Mouse (Mus musculus): ENCODE data around the gene Zcchc7. TPM values are rescaled to one million over a fixed set of nuclear protein-coding genes. Genes with fewer than 3 reads are reported as not detected.
"Not testable (repeated sequence)": the region's sequence is repeated elsewhere in the genome, so short reads cannot be mapped to it uniquely, and the experiment has no call there.

Gene Zcchc7
- total RNA-seq, 2 experiments from 2014 or later, result 54.6 to 60.4 TPM

DNA sequence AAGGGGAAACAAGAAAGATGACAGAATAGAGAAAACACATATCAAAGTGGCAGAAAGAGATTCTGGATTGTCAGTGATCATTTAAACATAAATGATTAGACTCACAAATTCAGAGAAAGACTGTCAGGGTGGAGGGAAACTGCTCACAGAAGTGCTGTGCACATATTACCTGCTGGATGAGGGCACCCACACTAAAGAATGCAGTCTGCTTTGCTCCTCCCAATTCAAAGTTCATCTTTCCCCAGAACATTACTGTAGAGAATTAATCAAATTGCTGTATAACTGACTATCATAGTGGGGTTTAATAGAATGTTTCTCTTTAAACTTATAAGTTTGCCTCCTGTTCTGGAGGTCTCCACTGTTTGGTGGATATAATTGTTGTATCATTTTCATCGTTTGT lies 15.2 kb upstream of the Zcchc7 start:
- intact Hi-C loops (cut with DNase I), result no loop called here
- no peak for DNase-seq (ENCODE audit: low spot score in 2 of 2)

DNA sequence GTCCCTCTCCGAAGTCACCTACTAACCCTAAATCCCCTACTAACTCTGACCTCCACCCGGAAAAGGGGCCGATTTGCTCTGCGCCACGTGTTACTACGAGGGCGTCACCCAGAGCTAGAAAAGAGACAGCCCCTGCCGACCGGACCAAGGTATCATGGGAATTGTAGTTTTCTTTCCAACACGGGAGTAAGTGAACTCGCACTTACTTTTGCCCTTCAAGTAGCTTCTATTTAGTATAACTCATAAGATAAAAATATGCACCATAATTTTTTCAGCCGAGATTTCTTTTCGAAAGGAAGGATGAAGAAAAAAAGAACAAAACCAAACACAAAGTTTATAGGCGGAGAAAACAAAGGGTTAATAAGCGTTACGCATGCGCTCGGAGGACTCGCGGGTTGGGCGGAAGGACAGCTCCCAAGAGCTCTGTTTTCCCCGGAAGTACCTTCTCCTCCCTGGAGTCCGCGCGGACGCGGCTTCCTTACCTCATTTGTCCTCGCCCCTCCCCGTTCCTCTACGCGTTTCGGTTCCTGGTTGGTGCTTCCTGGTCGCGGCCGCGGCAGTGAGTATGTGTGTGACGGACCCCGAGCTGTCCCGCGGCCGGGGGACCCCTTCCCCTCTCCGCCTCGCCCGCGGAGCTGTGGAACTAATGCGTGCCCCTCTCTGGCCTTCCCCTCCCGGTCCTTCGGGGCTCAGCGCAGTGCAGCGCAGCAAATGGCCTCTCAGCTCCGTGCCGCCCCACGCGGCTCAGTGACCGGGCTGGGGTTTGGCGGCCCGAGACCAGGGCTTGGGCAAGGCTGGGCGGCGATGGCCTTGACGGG lies 666 bp downstream of the Zcchc7 start:
- DNase-seq (ENCODE audit: low spot score in 2 of 2), result peak; percentile 90 to 96
- intact Hi-C loops (cut with DNase I), result loop anchor here (5.0 kb wide), 2 partner anchors 156 to 261 kb away; partner anchors contain the start of gene Polr1e

DNA sequence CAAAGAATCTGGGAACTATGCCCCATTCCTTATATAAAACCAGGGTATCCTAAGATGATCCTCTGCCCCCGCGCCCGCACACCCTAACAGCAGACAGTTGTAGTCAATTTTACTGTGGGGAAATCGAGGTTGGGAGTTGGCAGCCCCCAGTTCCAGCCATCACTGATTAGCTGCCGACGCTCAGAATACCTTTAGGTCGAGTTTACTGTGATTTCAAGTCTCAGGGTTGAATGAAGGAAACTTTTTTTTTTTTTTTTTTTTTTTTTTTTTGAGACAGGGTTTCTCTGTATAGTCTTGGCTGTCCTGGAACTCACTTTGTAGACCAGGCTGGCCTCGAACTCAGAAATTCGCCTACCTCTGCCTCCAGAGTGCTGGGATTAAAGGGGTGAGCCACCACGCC lies 1.5 kb downstream of the Zcchc7 start:
- intact Hi-C loops (cut with DNase I), result loop anchor here (5.0 kb wide), 2 partner anchors 155 to 260 kb away; partner anchors contain the start of gene Polr1e
- DNase-seq (ENCODE audit: low spot score in 2 of 2), result not testable (repeated sequence)

DNA sequence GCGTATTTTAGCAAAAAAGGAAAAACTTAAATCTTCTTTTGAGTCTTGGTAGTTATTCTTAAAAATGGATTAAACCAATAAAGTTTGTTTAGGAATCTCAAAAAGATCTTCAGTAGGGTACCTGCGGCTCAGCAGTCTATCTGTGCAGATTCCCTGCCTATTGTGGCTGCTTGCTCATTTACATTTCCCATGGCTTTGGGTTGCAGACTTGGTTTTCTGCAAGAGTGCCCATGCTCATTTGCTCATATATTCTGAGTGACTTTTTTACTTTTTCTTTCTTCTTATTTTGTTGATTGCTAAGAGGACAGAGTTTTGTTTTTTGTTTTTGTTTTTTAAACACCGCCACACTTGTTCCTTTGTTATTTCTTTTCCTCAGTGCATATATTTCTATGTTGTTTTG lies 19.2 kb downstream of the Zcchc7 start:
- intact Hi-C loops (cut with DNase I), result no loop called here
- no peak for DNase-seq (ENCODE audit: low spot score in 2 of 2)

DNA sequence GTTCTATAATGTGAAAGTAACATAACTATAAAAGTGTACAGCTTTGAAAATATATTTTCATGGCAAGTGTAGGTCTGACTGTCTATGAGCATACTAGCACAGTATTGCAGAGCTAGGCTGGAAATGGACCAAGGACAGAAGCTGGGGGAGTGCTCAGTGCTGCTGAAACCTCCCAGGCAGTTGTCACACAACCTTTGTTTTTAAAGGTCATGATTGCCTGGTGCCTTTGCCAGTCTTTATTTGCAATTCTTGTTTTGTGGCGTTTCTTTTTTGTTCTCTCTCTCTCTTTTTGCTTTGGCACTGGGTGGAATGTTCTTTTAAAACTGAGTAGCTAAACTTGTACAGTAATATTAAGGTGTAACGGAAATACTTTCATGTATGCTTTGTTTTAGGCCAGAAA lies 21.0 kb downstream of the Zcchc7 start:
- intact Hi-C loops (cut with DNase I), result no loop called here
- peak in 1 of 2 experiments; percentile 33 for DNase-seq (ENCODE audit: low spot score in 2 of 2)

DNA sequence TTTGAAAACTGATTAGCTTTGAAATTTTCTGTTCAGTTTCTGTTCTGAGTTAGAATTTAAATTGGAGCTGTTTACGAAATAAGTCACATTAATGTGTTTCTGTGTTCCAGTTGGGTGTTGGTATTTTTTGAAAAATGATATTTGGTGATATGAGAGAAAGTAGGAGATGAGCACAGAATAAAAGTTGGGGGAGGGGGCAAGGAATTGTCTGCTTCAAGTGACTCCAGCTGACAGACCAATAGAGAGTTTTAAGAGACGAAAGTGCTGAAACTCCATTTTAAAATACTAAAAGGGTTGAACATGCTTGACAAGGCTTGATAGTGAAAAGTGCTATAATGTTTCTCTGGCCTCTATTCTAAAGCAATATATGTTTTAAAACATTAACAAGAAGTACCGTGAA lies 21.4 kb downstream of the Zcchc7 start:
- no peak for DNase-seq (ENCODE audit: low spot score in 2 of 2)
- intact Hi-C loops (cut with DNase I), result no loop called here

DNA sequence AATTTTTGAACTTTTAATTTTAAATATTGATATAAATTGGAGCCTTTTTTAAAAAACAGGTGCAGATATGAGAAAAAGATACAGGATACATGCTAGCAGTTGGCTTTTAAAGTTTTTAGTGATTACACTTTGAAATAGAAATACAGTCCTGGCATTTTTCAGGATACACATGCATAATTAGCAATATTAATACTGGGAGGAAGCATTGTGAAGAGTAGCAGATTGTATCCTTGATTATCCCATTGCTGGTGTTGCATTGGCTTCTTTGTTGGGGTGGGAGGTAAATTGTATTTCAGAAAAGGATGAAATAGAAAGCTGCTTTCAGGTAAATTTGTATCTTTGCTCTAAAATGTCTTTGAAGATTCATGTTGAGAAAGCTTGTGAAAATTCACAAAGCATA lies 22.0 kb downstream of the Zcchc7 start:
- no peak for DNase-seq (ENCODE audit: low spot score in 2 of 2)
- intact Hi-C loops (cut with DNase I), result no loop called here

DNA sequence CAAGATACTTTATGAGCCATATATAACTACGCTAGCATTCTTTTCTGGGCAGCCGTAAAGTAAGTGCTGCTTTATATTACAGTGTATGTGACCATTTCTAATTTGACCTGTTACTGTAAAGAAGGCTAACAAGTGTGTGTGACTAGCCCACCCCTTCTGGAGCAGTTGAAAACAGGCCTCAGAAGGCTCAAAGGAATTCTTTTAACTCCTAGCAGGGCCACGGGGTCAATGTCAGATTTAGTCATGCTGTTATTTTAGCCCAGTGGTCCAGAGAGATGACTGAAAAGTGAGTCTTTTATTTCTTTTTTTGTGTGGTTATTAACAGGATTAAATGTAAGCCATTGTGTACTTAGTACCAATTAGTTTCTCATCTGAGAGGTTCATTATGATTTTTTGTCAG lies 22.6 kb downstream of the Zcchc7 start:
- intact Hi-C loops (cut with DNase I), result no loop called here
- no peak for DNase-seq (ENCODE audit: low spot score in 2 of 2)

DNA sequence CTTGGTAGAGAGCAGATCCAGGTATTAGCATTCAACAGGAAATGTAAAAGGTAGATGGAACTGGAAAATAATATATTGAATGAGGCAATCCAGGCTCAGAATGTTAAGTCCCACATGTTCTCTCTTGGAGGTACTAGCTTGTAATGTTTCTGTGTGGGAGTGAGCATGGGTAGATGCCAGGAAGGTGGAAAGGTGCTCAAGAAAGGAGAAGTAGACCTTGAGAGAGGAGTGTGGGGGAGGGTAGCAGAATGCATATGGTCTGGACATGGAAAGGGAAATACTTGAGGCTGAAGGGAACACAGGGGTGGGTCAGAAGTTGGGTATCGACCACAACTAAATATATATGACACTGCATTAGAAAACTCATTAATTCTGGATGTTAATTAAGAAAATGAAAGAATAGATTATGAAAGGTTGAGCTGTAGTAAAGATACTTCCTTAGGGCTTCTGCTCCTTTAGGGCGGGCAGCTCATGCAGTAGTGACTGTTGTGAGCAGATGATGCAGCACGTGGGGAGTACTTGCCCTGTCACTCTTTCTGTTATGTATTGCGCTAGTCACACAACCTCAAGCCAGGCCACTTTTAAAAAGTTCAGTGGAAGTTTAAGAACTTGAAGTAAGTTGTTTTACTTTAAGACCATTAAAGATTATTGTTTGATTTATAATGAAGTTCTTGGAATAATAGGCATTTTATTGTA lies 24.9 kb downstream of the Zcchc7 start:
- no peak for DNase-seq (ENCODE audit: low spot score in 2 of 2)
- intact Hi-C loops (cut with DNase I), result no loop called here

DNA sequence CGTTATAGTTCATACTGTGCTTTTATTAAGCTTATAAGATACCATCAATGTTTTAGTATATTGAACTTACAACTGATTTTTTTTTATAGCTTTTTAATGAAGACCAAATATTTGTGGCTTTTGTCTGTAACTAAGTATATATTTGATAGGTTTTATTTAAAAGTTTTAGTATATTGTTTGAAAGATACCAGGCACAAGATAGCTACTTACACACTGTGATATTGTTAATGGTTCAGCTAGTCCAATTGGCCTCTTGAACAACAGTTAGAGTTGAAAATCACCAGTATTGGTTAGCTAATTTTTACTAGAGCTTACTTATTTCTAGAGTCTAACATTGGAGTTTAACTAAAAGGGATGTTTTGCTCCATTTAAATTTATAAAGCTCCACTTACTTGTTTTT lies 25.8 kb downstream of the Zcchc7 start:
- no peak for DNase-seq (ENCODE audit: low spot score in 2 of 2)
- intact Hi-C loops (cut with DNase I), result no loop called here

DNA sequence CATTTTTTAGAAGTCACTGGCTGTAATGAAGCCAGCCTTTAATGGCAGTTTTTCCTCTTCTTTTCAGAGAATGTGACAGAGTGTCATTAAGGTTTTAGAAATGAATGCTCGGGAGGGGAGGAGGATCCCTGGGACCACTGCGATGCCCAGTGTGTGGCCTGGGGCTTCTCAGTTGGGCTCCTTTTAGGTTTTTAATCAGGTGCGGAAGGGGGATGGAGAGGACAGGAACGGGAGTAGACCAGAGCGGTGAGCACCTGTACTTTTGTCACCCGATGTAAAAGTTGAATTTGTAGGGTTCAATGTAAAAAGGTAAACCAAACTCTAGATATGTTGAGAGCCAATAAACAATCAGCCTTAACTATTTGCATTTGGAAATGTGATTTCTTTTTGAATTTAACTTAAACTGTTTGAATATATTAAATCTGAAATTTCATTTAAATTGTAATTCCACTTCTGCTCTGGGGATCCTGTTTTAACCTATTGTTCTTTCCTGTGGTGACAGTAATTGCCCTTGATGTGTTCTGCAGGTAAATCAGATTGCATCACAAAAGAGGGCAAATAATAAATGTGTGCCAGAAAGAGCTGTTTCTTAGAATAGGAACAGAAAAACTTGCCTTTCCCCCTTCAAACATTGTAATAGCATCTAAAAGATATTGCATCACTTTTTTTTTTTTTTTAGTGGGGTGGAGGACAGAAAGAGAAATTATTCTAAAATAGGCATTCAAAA lies 28.1 kb downstream of the Zcchc7 start:
- DNase-seq (ENCODE audit: low spot score in 2 of 2), result no peak
- intact Hi-C loops (cut with DNase I), result no loop called here

DNA sequence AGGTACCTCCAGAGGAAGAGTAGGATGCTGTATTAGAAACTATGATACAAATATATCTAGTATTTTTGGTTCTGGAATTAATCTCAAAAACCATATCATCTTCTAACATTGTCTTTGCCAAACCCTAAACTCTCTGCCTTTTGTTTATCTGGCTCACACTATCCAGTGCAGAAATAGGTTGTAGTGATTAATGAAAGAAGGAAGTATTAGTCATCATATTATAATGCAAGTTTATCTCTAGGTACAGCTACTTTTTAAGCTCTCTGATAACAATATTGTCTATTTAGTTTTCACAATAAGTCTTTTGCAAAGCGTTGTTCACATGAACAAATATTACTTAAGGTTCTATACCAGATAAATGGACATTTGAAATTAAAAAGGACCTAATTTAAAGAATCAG lies 57.2 kb downstream of the Zcchc7 start:
- intact Hi-C loops (cut with DNase I), result no loop called here

DNA sequence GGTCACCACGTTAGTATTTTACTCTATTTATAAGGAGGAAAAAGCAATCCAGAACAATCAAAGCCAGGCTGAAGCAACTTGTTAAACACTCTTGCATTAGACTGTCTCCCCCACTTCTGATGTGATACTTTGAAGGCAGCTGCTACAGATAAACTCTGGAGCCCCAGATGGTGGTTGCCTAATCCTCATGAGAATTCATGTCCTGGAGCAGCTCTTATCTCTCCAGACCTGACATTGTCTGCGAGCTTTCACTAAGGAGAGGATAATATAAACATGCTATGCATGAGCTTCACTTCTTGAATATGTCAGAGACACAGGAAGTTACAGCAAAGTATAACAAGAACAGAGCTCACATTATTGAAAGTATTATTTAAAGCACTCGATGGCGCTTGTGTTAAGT lies 58.1 kb downstream of the Zcchc7 start:
- intact Hi-C loops (cut with DNase I), result no loop called here
- no peak for DNase-seq (ENCODE audit: low spot score in 2 of 2)

More for the DNA sequence above, 57.2 kb downstream of the Zcchc7 start:
- no peak for DNase-seq (ENCODE audit: low spot score in 2 of 2)

DNA sequence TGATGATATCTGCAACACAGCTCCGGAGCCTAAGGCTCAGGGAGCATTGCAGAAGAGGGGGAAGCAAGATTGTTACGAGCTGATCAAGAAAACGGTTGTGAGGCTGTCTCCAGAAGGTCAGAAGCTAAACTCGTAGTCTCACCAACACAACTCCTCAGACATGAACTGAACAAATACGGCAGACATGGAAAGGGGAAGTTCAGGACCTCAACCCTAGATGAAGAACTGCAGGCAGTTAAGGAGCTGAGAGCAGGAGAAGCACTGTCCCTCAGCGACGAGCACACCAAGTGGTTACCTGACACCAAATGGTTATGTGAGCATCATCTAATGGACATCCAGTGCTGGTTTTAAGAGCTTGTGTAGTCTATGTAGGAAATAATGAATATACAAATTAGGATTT lies 60.9 kb downstream of the Zcchc7 start:
- intact Hi-C loops (cut with DNase I), result no loop called here
- DNase-seq (ENCODE audit: low spot score in 2 of 2), result no peak

DNA sequence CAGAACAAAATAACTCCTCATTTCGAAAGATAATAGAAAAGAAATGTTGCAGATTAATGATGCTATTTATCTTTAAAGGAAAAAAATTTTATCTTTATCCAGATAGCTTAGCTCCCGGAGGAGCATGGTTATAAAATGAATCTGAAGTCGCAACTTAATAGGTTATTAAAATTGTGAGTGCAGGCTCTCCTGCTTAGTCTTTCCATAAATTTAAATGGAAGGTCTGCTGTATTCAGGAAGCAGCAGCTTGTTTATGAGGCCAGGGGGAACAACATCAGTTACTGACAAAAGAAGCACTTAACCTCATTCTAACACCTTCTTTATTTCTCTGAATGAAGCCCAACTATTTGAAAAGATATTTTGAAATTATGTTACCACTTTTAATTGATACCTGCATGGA lies 74.9 kb downstream of the Zcchc7 start:
- DNase-seq (ENCODE audit: low spot score in 2 of 2), result no peak
- intact Hi-C loops (cut with DNase I), result no loop called here

DNA sequence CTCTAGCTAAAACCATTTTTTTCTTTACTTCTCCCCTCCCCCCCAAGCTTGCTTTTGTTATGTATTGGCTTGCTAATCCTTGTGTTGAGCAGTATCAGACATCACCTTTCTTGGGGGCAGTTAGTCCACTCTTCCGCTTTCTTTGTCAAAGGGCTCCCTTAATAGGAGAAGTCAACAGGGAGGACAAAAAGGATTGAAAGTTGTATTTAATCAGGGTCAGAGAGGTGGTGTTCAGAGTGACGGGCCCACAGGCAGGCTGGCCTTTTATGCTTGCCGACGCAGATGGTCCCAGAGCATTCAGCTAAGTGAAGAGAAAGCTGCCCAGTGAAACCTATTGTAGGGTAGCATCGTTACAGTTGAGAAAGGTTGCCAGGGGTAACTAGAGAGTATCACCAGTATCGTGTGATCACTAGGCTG lies 96.2 kb downstream of the Zcchc7 start:
- no peak for DNase-seq (ENCODE audit: low spot score in 2 of 2)
- intact Hi-C loops (cut with DNase I), result no loop called here

DNA sequence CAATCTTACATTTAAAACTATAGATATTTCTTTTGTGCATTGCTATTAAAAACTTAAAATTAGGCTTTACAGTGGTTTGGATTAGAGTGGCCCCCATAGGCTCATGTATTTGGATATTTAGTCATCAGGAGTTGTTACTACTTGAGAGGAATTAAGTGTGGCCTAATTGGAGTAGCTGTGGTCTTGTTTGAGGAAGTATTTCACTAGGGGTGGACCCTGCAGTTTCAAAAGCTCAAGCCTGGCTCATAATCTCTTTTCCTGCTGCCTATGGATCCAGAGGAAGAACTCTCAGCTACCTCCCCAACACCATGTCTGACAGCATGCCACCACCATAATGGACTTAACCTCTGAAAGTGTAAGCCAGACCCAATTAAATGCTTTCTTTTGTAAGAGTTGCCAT lies 115.9 kb downstream of the Zcchc7 start:
- DNase-seq (ENCODE audit: low spot score in 2 of 2), result no peak
- intact Hi-C loops (cut with DNase I), result no loop called here

DNA sequence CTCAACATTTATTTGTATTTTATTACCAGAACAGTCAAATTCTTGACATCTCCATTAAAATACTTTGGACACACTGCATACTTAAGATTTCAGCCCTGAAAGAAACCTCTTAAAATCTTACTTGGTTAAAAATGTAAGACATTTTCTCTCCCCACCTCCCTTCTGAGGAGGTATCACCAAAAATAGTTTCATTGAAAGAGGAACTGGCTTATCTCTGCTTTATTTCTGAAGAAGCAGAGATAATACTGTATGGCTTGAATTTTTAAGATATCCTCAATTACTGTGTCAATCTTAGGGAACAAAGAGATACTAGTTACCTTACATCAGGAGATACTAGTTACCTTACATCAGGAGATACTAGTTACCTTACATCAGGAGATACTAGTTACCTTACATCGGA lies 116.4 kb downstream of the Zcchc7 start:
- no peak for DNase-seq (ENCODE audit: low spot score in 2 of 2)
- intact Hi-C loops (cut with DNase I), result no loop called here

DNA sequence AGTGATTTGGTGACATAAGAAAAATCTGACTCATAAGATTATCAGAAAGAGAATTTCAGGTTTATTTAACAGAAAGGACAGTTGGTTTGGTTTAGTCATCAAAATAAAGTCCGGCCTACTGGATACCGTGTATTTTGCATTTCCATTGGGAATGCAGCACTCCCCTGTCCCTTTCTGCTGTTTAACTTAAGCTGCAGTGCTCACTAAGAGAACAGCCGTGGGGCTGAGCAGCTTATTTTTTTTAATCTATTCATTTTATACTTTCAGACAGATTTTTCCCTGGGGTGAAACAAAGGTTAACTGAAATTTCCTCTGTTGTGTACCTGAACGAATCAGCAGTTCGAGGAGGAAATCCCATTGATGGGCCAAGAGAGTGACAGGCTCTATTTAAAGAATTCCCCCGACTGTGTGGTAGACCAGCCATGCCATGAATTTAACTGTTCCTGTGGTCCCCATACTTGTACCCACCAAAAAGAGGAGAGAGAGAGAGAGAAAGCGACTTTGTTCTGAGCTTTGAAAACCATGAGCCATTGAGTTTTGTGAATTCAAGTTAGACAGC lies 124.5 kb downstream of the Zcchc7 start:
- intact Hi-C loops (cut with DNase I), result no loop called here
- DNase-seq (ENCODE audit: low spot score in 2 of 2), result no peak

DNA sequence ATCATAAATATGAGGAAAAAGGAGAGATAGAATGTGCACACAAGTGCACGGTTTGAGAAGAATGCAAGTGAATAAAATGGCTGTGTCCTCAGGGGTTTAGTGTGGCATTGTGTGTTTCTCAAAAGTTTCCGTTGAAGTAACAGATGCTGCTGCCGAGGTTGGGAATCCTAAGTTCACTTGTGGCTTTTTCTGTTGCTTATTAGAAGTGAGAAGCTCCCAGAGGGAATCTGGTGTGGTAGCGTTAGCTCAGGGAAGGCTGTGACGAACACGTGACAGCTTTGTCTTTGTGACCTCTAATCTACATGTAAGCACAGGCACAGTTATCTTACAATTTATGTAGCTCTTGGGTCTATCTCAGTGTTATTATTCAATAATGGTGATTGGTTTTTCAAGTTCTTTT lies 130.5 kb downstream of the Zcchc7 start:
- intact Hi-C loops (cut with DNase I), result no loop called here
- no peak for DNase-seq (ENCODE audit: low spot score in 2 of 2)

Data from left cerebral cortex, postnatal 25 days (tissue).